Mouse (Mus musculus) heart, embryonic 12.5 days (tissue): ENCODE data around the gene Idh2. TPM values are rescaled to one million over a fixed set of nuclear protein-coding genes. Genes with fewer than 3 reads are reported as not detected.

Experiments
- ATAC-seq: fragments of 200-750 bp; cut with Nextera tagmentation; 2 replicates; pipeline ENCODE4 v1.8.0; 2017; ENCODE audit warnings: moderate TSS enrichment, moderate library complexity; ENCODE audit not compliant: insufficient number of reproducible peaks, low FRiP score
- H3K27ac ChIP-seq: fragments of 300-500 bp; sonication (generic); 2 replicates; pipeline ENCODE4 v1.5.1; 2016; ENCODE audit warnings: mild to moderate bottlenecking, moderate library complexity; ENCODE audit not compliant: poor library complexity, severe bottlenecking
- H3K27me3 ChIP-seq: fragments of 300-500 bp; sonication (generic); replicated peaks from 2 replicates; pipeline ENCODE4 v1.6.1; 2016; ENCODE audit warnings: mild to moderate bottlenecking, moderate library complexity
- H3K36me3 ChIP-seq: fragments of 300-500 bp; sonication (generic); 2 replicates; pipeline ENCODE4 v1.6.1; 2016; ENCODE audit warnings: mild to moderate bottlenecking, moderate library complexity
- H3K4me1 ChIP-seq: fragments of 300-500 bp; sonication (generic); replicated peaks from 2 replicates; pipeline ENCODE4 v1.6.1; 2016; ENCODE audit warnings: mild to moderate bottlenecking
- H3K4me2 ChIP-seq: fragments of 300-500 bp; sonication (generic); 2 replicates; pipeline ENCODE4 v1.6.1; 2016; ENCODE audit warnings: mild to moderate bottlenecking, moderate library complexity
- H3K4me3 ChIP-seq: fragments of 300-500 bp; sonication (generic); 2 replicates; pipeline ENCODE4 v1.5.1; 2016; ENCODE audit warnings: mild to moderate bottlenecking
- H3K9ac ChIP-seq: fragments of 300-500 bp; sonication (generic); 2 replicates; pipeline ENCODE4 v1.6.1; 2016; ENCODE audit warnings: mild to moderate bottlenecking, moderate library complexity
- H3K9me3 ChIP-seq: fragments of 300-500 bp; sonication (generic); replicated peaks from 2 replicates; pipeline ENCODE4 v1.6.1; 2016; ENCODE audit warnings: mild to moderate bottlenecking, moderate library complexity
- WGBS: fragments of 180-500 bp; shearing (Covaris S2); methylation state at CpG from one replicate; pipeline ENCODE4 v1.1.7; 2016; 5-methylcytosine and 5-hydroxymethylcytosine counted together
- polyA plus RNA-seq: library from polyadenylated mRNA; unstranded; fragments of >200 nt; fragmentation: Nextera tagmentation; extraction: Ambion mirVana; gene quantifications from 2 replicates; pipeline ENCODE4 v1.2.1, GENCODE M21; 2016

Gene Idh2
- polyA plus RNA-seq, 1 experiment from 2014 or later: 1,569 TPM

GRCm38 (mm10) chr7:80069615-80070327 is 45.4 kb downstream of the Idh2 start:
- 17% methylated on average over 13 of the region's 13 CpGs for WGBS
- Histone ChIP-seq H3K27me3 (no peaks in the 10 kb centered on the region), H3K9me3 (no peaks in the 10 kb centered on the region), H3K27ac (peak overlapping the region; percentile 74), H3K4me2 (peak overlapping the region; percentile 24), H3K4me1 (peaks cover 81% of the 10 kb centered on the region), H3K36me3 (no peaks in the 10 kb centered on the region), H3K4me3 (no peak overlapping the region), H3K9ac (peak overlapping the region; percentile 22; the same call in 1 of the 2 replicates)
- ATAC-seq: peak; percentile 61

- Histone ChIP-seq H3K4me1 (peaks cover 71% of the 10 kb centered on the region), H3K27me3 (no peaks in the 10 kb centered on the region), H3K36me3 (no peaks in the 10 kb centered on the region), H3K4me2 (no peak overlapping the region), H3K9me3 (no peaks in the 10 kb centered on the region), H3K4me3 (no peak overlapping the region), H3K27ac (0 out of 2 replicates have a peak overlapping the region, but pooled peaks have one; percentile 74), H3K9ac (no peak overlapping the region)
- 52% methylated on average over 5 of the region's 7 CpGs for WGBS
- no peak for ATAC-seq
Measured at GRCm38 (mm10) chr7:80068341-80068740, 46.9 kb downstream of the Idh2 start.

DNA sequence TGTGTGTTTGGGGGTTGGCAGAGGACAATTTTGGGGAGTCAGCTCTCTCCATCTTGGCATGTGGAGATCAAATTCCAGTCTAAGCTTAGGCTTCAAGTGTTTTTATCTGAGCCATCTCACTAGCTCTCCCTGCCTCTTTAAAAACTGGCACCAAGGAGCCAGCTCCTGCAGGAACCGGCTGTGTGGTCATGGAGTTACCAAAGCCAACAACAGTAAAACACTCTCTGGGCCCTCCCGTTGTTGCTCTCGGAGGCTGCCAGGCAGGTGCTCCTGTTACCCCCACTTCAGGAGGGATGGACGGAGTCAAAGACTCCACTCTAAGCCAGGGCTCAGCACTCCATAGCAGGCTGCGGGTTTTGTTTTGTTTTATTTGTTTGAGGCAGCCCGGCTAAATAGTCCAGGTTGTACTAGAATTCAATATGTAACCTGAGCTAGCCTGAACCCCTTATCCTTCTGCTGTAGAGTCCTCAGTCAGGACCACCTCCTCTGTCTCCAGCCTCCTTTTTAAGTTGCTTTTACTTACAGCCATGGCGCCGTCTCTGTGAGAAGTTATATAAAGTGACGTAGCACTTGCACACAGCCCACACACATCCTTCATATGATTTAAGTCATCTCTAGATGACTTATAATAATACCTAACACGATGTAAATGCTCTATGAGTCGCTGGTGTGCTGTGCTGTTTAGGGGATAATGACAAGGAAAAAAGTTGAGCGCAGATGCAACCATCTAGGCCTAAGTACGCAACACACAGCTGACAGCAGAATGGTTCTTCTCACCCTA is 48.3 kb downstream of the Idh2 start:
- Histone ChIP-seq H3K4me1 (peaks cover 68% of the 10 kb centered on the region), H3K9ac (no peak overlapping the region), H3K36me3 (no peaks in the 10 kb centered on the region), H3K4me3 (no peak overlapping the region), H3K9me3 (no peaks in the 10 kb centered on the region), H3K27ac (no peak overlapping the region), H3K4me2 (no peak overlapping the region), H3K27me3 (no peaks in the 10 kb centered on the region)
- WGBS: 76% methylated on average over 13 of the region's 13 CpGs
- no peak for ATAC-seq

- WGBS: 67% methylated on average over 3 of the region's 3 CpGs
Measured at GRCm38 (mm10) chr7:80065250-80065649, 49.9 kb downstream of the Idh2 start.

GRCm38 (mm10) chr7:80063902-80064736 is 51.1 kb downstream of the Idh2 start:
- Histone ChIP-seq H3K27me3 (no peaks in the 10 kb centered on the region), H3K4me2 (no peak overlapping the region), H3K27ac (no peak overlapping the region), H3K4me3 (no peak overlapping the region), H3K9me3 (no peaks in the 10 kb centered on the region), H3K9ac (no peak overlapping the region), H3K4me1 (peaks cover 67% of the 10 kb centered on the region), H3K36me3 (no peaks in the 10 kb centered on the region)
- WGBS: 77% methylated on average over 15 of the region's 15 CpGs
- ATAC-seq: no peak

More at GRCm38 (mm10) chr7:80065250-80065649, 49.9 kb downstream of the Idh2 start:
- H3K27me3 ChIP-seq: no peaks in the 10 kb centered on the region
- H3K4me2 ChIP-seq: no peak overlapping the region
- H3K4me3 ChIP-seq: no peak overlapping the region
- no peaks in the 10 kb centered on the region for H3K9me3 ChIP-seq
- H3K27ac ChIP-seq: no peak overlapping the region
- H3K36me3 ChIP-seq: no peaks in the 10 kb centered on the region
- peaks cover 67% of the 10 kb centered on the region for H3K4me1 ChIP-seq
- ATAC-seq: no peak
- H3K9ac ChIP-seq: no peak overlapping the region

DNA sequence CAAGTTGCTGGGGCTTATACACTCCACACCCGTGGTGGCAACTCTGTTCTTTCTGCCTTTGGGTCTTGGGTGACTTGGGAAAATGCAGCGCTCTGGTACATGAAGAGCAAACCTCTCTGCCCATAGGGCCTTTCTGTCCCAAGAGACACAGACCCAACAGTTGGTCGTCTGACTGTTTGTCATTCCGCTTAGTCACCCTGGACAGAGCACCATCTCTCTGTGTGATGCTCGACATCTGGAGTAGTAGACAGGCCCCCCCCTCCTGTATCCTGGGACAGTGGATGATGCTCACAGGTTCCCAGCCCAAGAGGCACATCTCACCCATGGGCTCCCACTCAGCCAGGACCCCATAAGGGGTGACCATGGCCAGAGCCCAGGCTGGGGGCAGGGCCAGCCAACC is 51.9 kb downstream of the Idh2 start:
- WGBS: 73% methylated on average over 5 of the region's 5 CpGs
- Histone ChIP-seq H3K4me3 (no peak overlapping the region), H3K36me3 (no peaks in the 10 kb centered on the region), H3K27ac (no peak overlapping the region), H3K27me3 (no peaks in the 10 kb centered on the region), H3K4me2 (no peak overlapping the region), H3K9ac (no peak overlapping the region), H3K9me3 (no peaks in the 10 kb centered on the region), H3K4me1 (peaks cover 67% of the 10 kb centered on the region)
- no peak for ATAC-seq

- ATAC-seq: no peak
- WGBS: 87% methylated on average over 17 of the region's 17 CpGs
- no peak overlapping the region for H3K9ac ChIP-seq
- no peak overlapping the region for H3K4me3 ChIP-seq
- peaks cover 73% of the 10 kb centered on the region for H3K4me1 ChIP-seq
- no peak overlapping the region for H3K4me2 ChIP-seq
- no peaks in the 10 kb centered on the region for H3K9me3 ChIP-seq
- no peaks in the 10 kb centered on the region for H3K36me3 ChIP-seq
- no peak overlapping the region for H3K27ac ChIP-seq
- H3K27me3 ChIP-seq: no peaks in the 10 kb centered on the region
Measured at GRCm38 (mm10) chr7:80062083-80062826, 52.9 kb downstream of the Idh2 start.

DNA sequence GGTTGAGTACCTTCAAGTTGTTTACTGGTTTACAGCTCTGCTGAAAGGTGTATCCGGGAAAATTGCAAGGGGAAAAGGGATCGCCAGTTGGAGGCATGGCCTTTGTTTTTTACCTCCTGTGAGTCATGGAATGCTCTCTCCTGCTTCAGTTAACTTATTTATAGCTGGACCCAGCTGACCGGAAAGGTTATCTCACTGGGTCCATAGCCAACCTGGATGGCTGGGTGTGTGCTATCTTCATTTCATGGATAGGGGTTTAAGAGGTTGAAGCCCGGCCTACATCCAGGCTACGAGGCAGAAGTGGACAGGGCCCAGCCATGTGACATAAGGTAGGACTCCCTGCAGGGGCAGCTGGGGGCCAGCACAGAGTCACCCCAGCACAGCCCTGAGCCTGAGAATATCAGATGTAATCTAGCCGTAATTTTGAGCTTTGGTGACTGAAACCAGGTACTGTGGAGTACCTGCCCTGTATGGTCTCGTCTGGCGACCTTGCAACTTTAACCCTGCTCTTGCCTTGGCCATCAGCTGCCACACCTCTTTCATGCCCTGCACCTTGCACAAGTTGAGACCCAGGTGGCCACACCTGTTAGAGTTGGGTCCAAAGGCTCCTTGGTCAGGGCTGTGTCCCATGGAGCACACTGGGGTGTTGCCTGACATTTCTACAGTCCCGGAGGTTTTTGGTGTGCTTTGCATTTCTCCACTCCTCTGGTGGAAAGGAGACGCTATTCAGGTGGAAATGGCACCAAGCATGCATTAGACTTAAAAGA is 55.0 kb downstream of the Idh2 start:
- 48% methylated on average over 10 of the region's 10 CpGs for WGBS
- H3K9me3 ChIP-seq: no peaks in the 10 kb centered on the region
- H3K9ac ChIP-seq: no peak overlapping the region
- peak overlapping the region; percentile 21 for H3K4me2 ChIP-seq
- H3K27me3 ChIP-seq: no peaks in the 10 kb centered on the region
- ATAC-seq: no peak
- H3K36me3 ChIP-seq: no peaks in the 10 kb centered on the region
- H3K27ac ChIP-seq: peak overlapping the region; percentile 89
- H3K4me1 ChIP-seq: peaks cover 77% of the 10 kb centered on the region
- no peak overlapping the region for H3K4me3 ChIP-seq

GRCm38 (mm10) chr7:80059064-80059838 is 55.9 kb downstream of the Idh2 start:
- Histone ChIP-seq H3K27me3 (no peaks in the 10 kb centered on the region), H3K4me1 (peaks cover 76% of the 10 kb centered on the region), H3K9ac (0 out of 2 replicates have a peak overlapping the region, but pooled peaks have one; percentile 14), H3K36me3 (no peaks in the 10 kb centered on the region), H3K4me3 (no peak overlapping the region), H3K27ac (peak overlapping the region; percentile 89), H3K4me2 (peak overlapping the region; percentile 21; the same call in 1 of the 2 replicates), H3K9me3 (no peaks in the 10 kb centered on the region)
- no peak for ATAC-seq
- 57% methylated on average over 13 of the region's 13 CpGs for WGBS
